Mouse (Mus musculus) liver, embryonic 15.5 days (tissue): Measurements from ENCODE around the gene Gm13283. TPM values are rescaled to one million over a fixed set of nuclear protein-coding genes. Genes with fewer than 3 reads are reported as not detected.
A peak's percentile ranks its signal among the peaks of the same experiment; 100 is the strongest.
"Not testable (repeated sequence)": the region's sequence is repeated elsewhere in the genome, so short reads cannot be mapped to it uniquely, and the experiment has no call there.

ENCODE experiments used
- ATAC-seq: fragments of 200-750 bp; cut with Nextera tagmentation; 2 replicates; pipeline ENCODE4 v1.8.0; 2017; ENCODE audit warnings: moderate number of reproducible peaks, mild to moderate bottlenecking, moderate library complexity; ENCODE audit not compliant: insufficient read depth
- H3K27ac ChIP-seq: fragments of 300-500 bp; sonication (generic); replicated peaks from 2 replicates; pipeline ENCODE4 v1.5.1; 2015; ENCODE audit warnings: mild to moderate bottlenecking, inconsistent platforms
- H3K27me3 ChIP-seq: fragments of 300-500 bp; sonication (generic); 2 replicates; pipeline ENCODE4 v1.6.1; 2015; ENCODE audit warnings: mild to moderate bottlenecking, inconsistent platforms
- H3K36me3 ChIP-seq: fragments of 300-500 bp; sonication (generic); replicated peaks from 2 replicates; pipeline ENCODE4 v1.6.1; 2015; ENCODE audit warnings: moderate library complexity, mild to moderate bottlenecking, inconsistent platforms
- H3K4me1 ChIP-seq: fragments of 300-500 bp; sonication (generic); replicated peaks from 2 replicates; pipeline ENCODE4 v1.6.1; 2015; ENCODE audit warnings: inconsistent platforms
- H3K4me2 ChIP-seq: fragments of 300-500 bp; sonication (generic); 2 replicates; pipeline ENCODE4 v1.6.1; 2015; ENCODE audit warnings: moderate library complexity, mild to moderate bottlenecking, inconsistent platforms
- H3K4me3 ChIP-seq: fragments of 300-500 bp; sonication (generic); replicated peaks from 2 replicates; pipeline ENCODE4 v1.5.1; 2015; ENCODE audit warnings: mild to moderate bottlenecking, inconsistent platforms
- H3K9ac ChIP-seq: fragments of 300-500 bp; sonication (generic); 2 replicates; pipeline ENCODE4 v1.6.1; 2015; ENCODE audit warnings: moderate library complexity, mild to moderate bottlenecking, inconsistent platforms
- H3K9me3 ChIP-seq: fragments of 300-500 bp; sonication (generic); replicated peaks from 2 replicates; pipeline ENCODE4 v1.6.1; 2016; ENCODE audit warnings: inconsistent platforms
- WGBS: fragments of 180-500 bp; shearing (Covaris S2); methylation state at CpG from one replicate; pipeline ENCODE4 v1.1.7; 2015; ENCODE audit warnings: mixed read lengths; ENCODE audit not compliant: insufficient replicate concordance; 5-methylcytosine and 5-hydroxymethylcytosine counted together
- polyA plus RNA-seq: library from polyadenylated mRNA; unstranded; fragments of >200 nt; fragmentation: Nextera tagmentation; extraction: Ambion mirVana; gene quantifications from 2 replicates; pipeline ENCODE4 v1.2.1, GENCODE M21; 2015

The Gm13283 gene
- polyA plus RNA-seq, 1 experiment from 2014 or later = not detected

- WGBS = 2% methylated on average over 6 of the region's 7 CpGs
- H3K9ac ChIP-seq = not testable (repeated sequence)
Measured at GRCm38 (mm10) chr4:88799365-88799764, 39.4 kb downstream of the Gm13283 start, which contains the start of gene Gm13285. Gene Gm13285, plus strand, starts transcription at chr4:88799665.

GRCm38 (mm10) chr4:88802954-88803353, 43.0 kb downstream of the Gm13283 start, which contains the start of gene Gm13287:
Gene Gm13287, plus strand, starts transcription at chr4:88803254.
- WGBS = no CpG with 5 or more reads among the region's 29 CpGs
- H3K9ac ChIP-seq, H3K27ac ChIP-seq, H3K27me3 ChIP-seq, H3K9me3 ChIP-seq, H3K4me1 ChIP-seq, ATAC-seq, H3K36me3 ChIP-seq, H3K4me3 ChIP-seq: not testable (repeated sequence)
- H3K4me2 ChIP-seq = peak within 1 kb of the TSS; percentile 40; the same call in 1 of the 2 replicates

More at GRCm38 (mm10) chr4:88799365-88799764, 39.4 kb downstream of the Gm13283 start, which contains the start of gene Gm13285:
- not testable (repeated sequence) for H3K4me2 ChIP-seq, ATAC-seq, H3K27me3 ChIP-seq, H3K27ac ChIP-seq, H3K9me3 ChIP-seq, H3K4me3 ChIP-seq, H3K4me1 ChIP-seq, H3K36me3 ChIP-seq

DNA sequence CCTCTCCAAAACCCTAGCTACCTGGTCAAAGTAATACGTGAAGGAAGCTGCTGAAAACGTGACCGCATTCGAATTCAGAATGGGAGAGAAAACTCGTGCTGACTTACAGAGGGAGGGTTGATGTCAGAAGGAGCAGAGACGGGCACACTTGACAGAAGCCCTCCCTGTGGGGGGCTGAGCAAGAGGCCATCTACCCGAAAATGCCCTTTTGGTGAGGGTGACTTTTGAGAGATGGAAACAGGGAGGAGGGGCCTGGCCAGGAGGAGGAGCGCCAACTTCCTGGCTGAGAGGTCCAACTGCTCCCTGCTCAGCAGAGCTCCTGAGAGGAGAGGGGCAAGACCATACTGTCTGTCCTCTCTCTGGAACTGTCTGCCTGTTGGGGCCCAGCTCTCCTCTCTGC, 45.3 kb downstream of the Gm13283 start, which contains the start of gene Gm13288:
TSS of gene Gm13288 (plus strand) at position 301 of the 400 bp plus-strand sequence.
- no CpG with 5 or more reads among the region's 8 CpGs for WGBS
- H3K4me1 ChIP-seq, ATAC-seq, H3K36me3 ChIP-seq, H3K27ac ChIP-seq, H3K9ac ChIP-seq, H3K9me3 ChIP-seq, H3K27me3 ChIP-seq: not testable (repeated sequence)
- Histone ChIP-seq H3K4me3 (0 out of 2 replicates have a peak within 1 kb of the TSS, but pooled peaks have one; percentile 24), H3K4me2 (peak within 1 kb of the TSS; percentile 49)

- H3K9me3 ChIP-seq, ATAC-seq, H3K36me3 ChIP-seq, H3K27me3 ChIP-seq, H3K9ac ChIP-seq, H3K4me1 ChIP-seq, H3K27ac ChIP-seq: not testable (repeated sequence)
- 0% methylated on average over 9 of the region's 34 CpGs for WGBS
- peak overlapping the region; percentile 49 for H3K4me2 ChIP-seq
- 0 out of 2 replicates have a peak overlapping the region, but pooled peaks have one; percentile 24 for H3K4me3 ChIP-seq
Measured at GRCm38 (mm10) chr4:88805761-88806160, 45.8 kb downstream of the Gm13283 start.

Other genes starting within 250 kb of the Gm13283 start
- gene Ifnb1, start 237.3 kb upstream of the Gm13283 start, polyA plus RNA-seq = not detected in 2 replicates
- not detected in 2 replicates for gene Ifna15, start 201.9 kb upstream of the Gm13283 start, polyA plus RNA-seq
- not detected in 2 replicates for gene Ifna14, start 188.3 kb upstream of the Gm13283 start, polyA plus RNA-seq
- gene Ifna9, start 167.7 kb upstream of the Gm13283 start, polyA plus RNA-seq = not detected in 2 replicates
- gene Ifna12, start 156.7 kb upstream of the Gm13283 start, polyA plus RNA-seq = not detected in 2 replicates
- not detected in 2 replicates for gene C87499, start 125.7 kb upstream of the Gm13283 start, polyA plus RNA-seq
- gene Ifna13, start 115.7 kb upstream of the Gm13283 start, polyA plus RNA-seq = not detected in 2 replicates
- not detected in 2 replicates for gene Ifna16, start 83.2 kb upstream of the Gm13283 start, polyA plus RNA-seq
- not detected in 2 replicates for gene Ifna2, start 76.2 kb upstream of the Gm13283 start, polyA plus RNA-seq
- gene Ifnab, start 68.8 kb upstream of the Gm13283 start, polyA plus RNA-seq = not detected in 2 replicates
- gene Gm26566, start 38.3 kb upstream of the Gm13283 start, polyA plus RNA-seq = 0.20 and 0.51 TPM in 2 replicates
- gene Klhl9, start 37.7 kb upstream of the Gm13283 start, polyA plus RNA-seq = 22.3 and 22.6 TPM in 2 replicates
- gene Gm13271, start 5.3 kb upstream of the Gm13283 start, polyA plus RNA-seq = not detected in 2 replicates
- gene Gm13290, start 13.7 kb downstream of the Gm13283 start, polyA plus RNA-seq = not detected in 2 replicates
- not detected in 2 replicates for gene Gm13289, start 16.8 kb downstream of the Gm13283 start, polyA plus RNA-seq
- gene Gm13272, start 19.7 kb downstream of the Gm13283 start, polyA plus RNA-seq = not detected in 2 replicates
- not detected in 2 replicates for gene Ifnz, start 22.0 kb downstream of the Gm13283 start, polyA plus RNA-seq
- gene Gm13276, start 25.6 kb downstream of the Gm13283 start, polyA plus RNA-seq = not detected in 2 replicates
- gene Gm13277, start 28.5 kb downstream of the Gm13283 start, polyA plus RNA-seq = not detected in 2 replicates
- not detected in 2 replicates for gene Gm13278, start 31.4 kb downstream of the Gm13283 start, polyA plus RNA-seq
- gene Gm13275, start 34.4 kb downstream of the Gm13283 start, polyA plus RNA-seq = not detected in 2 replicates
- not detected in 2 replicates for gene Gm13279, start 37.3 kb downstream of the Gm13283 start, polyA plus RNA-seq
- gene Gm13285, start 39.5 kb downstream of the Gm13283 start, polyA plus RNA-seq = 0.20 TPM in 1 of 2 replicates, not detected in the other
- gene Gm13287, start 43.1 kb downstream of the Gm13283 start, polyA plus RNA-seq = not detected in 2 replicates
- not detected in 2 replicates for gene Gm13288, start 45.4 kb downstream of the Gm13283 start, polyA plus RNA-seq
- gene Ifna7, start 56.1 kb downstream of the Gm13283 start, polyA plus RNA-seq = not detected in 2 replicates
- not detected in 2 replicates for gene Ifna11, start 59.8 kb downstream of the Gm13283 start, polyA plus RNA-seq
- not detected in 2 replicates for gene Ifna6, start 67.3 kb downstream of the Gm13283 start, polyA plus RNA-seq
- not detected in 2 replicates for gene Ifna5, start 75.4 kb downstream of the Gm13283 start, polyA plus RNA-seq
- not detected in 2 replicates for gene Ifna4, start 81.7 kb downstream of the Gm13283 start, polyA plus RNA-seq
- gene Ifna1, start 90.0 kb downstream of the Gm13283 start, polyA plus RNA-seq = not detected in 2 replicates
- gene Ifne, start 120.1 kb downstream of the Gm13283 start, polyA plus RNA-seq = not detected in 2 replicates